Mouse (Mus musculus) adrenal gland, postnatal 14 days (tissue): ENCODE results near the gene Fbrs. TPM values are rescaled to one million over a fixed set of nuclear protein-coding genes. Genes with fewer than 3 reads are reported as not detected.
"Not testable (repeated sequence)": the region's sequence is repeated elsewhere in the genome, so short reads cannot be mapped to it uniquely, and the experiment has no call there.

Source experiments
- DNase-seq: peaks from one replicate; pipeline ENCODE4 v3.0.0; 2021; ENCODE audit warnings: mixed read lengths
- long read RNA-seq, 2 experiments: library from polyadenylated mRNA; stranded (forward); transcript quantifications; one replicate each; pipeline ENCODE4 v2.0.0; 2021
- total RNA-seq: library from RNA; stranded (reverse); gene quantifications from 2 replicates; pipeline ENCODE4 v1.2.3, GENCODE M21; 2021

Fbrs gene
- total RNA-seq, result 61.8 and 76.5 TPM in 2 replicates
- long read RNA-seq, experiment 1, full-length matches to known transcripts, result 3 of 4 reads
- long read RNA-seq, experiment 1, partial matches to known transcripts, result 0 of 4 reads
- long read RNA-seq, experiment 1, other reads (novel, unspliced or antisense), result 1 of 4 reads
- long read RNA-seq, experiment 2, full-length matches to known transcripts, result 3 of 12 reads
- long read RNA-seq, experiment 2, partial matches to known transcripts, result 4 of 12 reads
- long read RNA-seq, experiment 2, other reads (novel, unspliced or antisense), result 5 of 12 reads

- peak; percentile 98 for DNase-seq
Observed at GRCm38 (mm10) chr7:127478635-127479317, at the start of gene Fbrs. Gene Fbrs, plus strand, starts transcription at chr7:127479199.

GRCm38 (mm10) chr7:127435206-127435605, 43.8 kb upstream of the Fbrs start:
- DNase-seq, result no peak

- DNase-seq, result peak; percentile 29
Observed at GRCm38 (mm10) chr7:127437724-127438123, 41.3 kb upstream of the Fbrs start.

- no peak for DNase-seq
Observed at GRCm38 (mm10) chr7:127443976-127444375, 35.0 kb upstream of the Fbrs start.

GRCm38 (mm10) chr7:127448521-127449300, 30.3 kb upstream of the Fbrs start, which contains the start of gene Zfp689:
Gene Zfp689, minus strand, starts transcription at chr7:127449158.
- DNase-seq, result peak; percentile 94

GRCm38 (mm10) chr7:127449966-127450365, 29.0 kb upstream of the Fbrs start:
- no peak for DNase-seq

- DNase-seq, result no peak
Observed at GRCm38 (mm10) chr7:127453056-127453455, 25.9 kb upstream of the Fbrs start.

GRCm38 (mm10) chr7:127454905-127455304, 24.1 kb upstream of the Fbrs start:
- DNase-seq, result no peak

GRCm38 (mm10) chr7:127458371-127459122, 20.5 kb upstream of the Fbrs start:
- DNase-seq, result not testable (repeated sequence)

GRCm38 (mm10) chr7:127459311-127459710, 19.7 kb upstream of the Fbrs start, which contains the start of gene Prr14:
Gene Prr14, plus strand, starts transcription at chr7:127459611.
- DNase-seq, result not testable (repeated sequence)

- DNase-seq, result no peak
Observed at GRCm38 (mm10) chr7:127465191-127465590, 13.8 kb upstream of the Fbrs start.

GRCm38 (mm10) chr7:127465670-127466069, 13.3 kb upstream of the Fbrs start:
- not testable (repeated sequence) for DNase-seq

GRCm38 (mm10) chr7:127466606-127467005, 12.4 kb upstream of the Fbrs start:
- no peak for DNase-seq

- peak; percentile 37 for DNase-seq
Observed at GRCm38 (mm10) chr7:127470011-127470715, 8.8 kb upstream of the Fbrs start.

GRCm38 (mm10) chr7:127470743-127471645, 8.0 kb upstream of the Fbrs start:
- peak; percentile 94 for DNase-seq

- DNase-seq, result peak; percentile 84
Observed at GRCm38 (mm10) chr7:127471646-127472010, 7.4 kb upstream of the Fbrs start.

- no peak for DNase-seq
Observed at GRCm38 (mm10) chr7:127472060-127472459, 6.9 kb upstream of the Fbrs start.

GRCm38 (mm10) chr7:127473705-127474104, 5.3 kb upstream of the Fbrs start:
- DNase-seq, result no peak

- no peak for DNase-seq
Observed at GRCm38 (mm10) chr7:127474378-127475070, 4.5 kb upstream of the Fbrs start.
